Mouse (Mus musculus) C2C12 (cell line): Measurements from ENCODE around the gene Amt.
A peak's percentile ranks its signal among the peaks of the same experiment; 100 is the strongest.

Experiments
- CEBPB ChIP-seq: IDR thresholded peaks from one replicate; pipeline ENCODE4 v1.6.1; 2011; ENCODE audit warnings: low read depth, mild to moderate bottlenecking, control low read depth, moderate library complexity
- CTCF ChIP-seq: IDR thresholded peaks from one replicate; pipeline ENCODE4 v1.5.1; 2011; ENCODE audit not compliant: control insufficient read depth, insufficient read depth, insufficient read length
- MAX ChIP-seq: IDR thresholded peaks from one replicate; pipeline ENCODE4 v1.6.1; 2011; ENCODE audit warnings: mild to moderate bottlenecking, control low read depth
- MYOG ChIP-seq: IDR thresholded peaks from one replicate; pipeline ENCODE4 v1.6.1; 2011; ENCODE audit not compliant: control insufficient read depth, insufficient read length; ENCODE audit errors: extremely low read depth

- TF ChIP-seq CTCF (no peak), MYOG (no peak), MAX (peak; percentile 37), CEBPB (no peak)
Observed at GRCm38 (mm10) chr9:108347540-108348289, 51.1 kb downstream of the Amt start, which contains the start of gene Usp4.
